Mouse (Mus musculus) urinary bladder, postnatal 14 days (tissue): ENCODE measurements around the gene Tbx21.

Experiments
- DNase-seq: peaks from one replicate; pipeline ENCODE4 v3.0.0; 2021; ENCODE audit warnings: low spot score

Gene Tbx21

GRCm38 (mm10) chr11:97131683-97132082 lies 16.6 kb upstream of the Tbx21 start:
- no peak for DNase-seq

GRCm38 (mm10) chr11:97130318-97130717 lies 15.2 kb upstream of the Tbx21 start:
- no peak for DNase-seq

GRCm38 (mm10) chr11:97128956-97129355 lies 13.8 kb upstream of the Tbx21 start:
- no peak for DNase-seq

- no peak for DNase-seq
Measured at GRCm38 (mm10) chr11:97127470-97128223, 12.5 kb upstream of the Tbx21 start.

- peak; percentile 62 for DNase-seq
Measured at GRCm38 (mm10) chr11:97126645-97127468, 11.7 kb upstream of the Tbx21 start.

GRCm38 (mm10) chr11:97124266-97125036 lies 9.3 kb upstream of the Tbx21 start:
- no peak for DNase-seq

- no peak for DNase-seq
Measured at GRCm38 (mm10) chr11:97123282-97123890, 8.3 kb upstream of the Tbx21 start.

- no peak for DNase-seq
Measured at GRCm38 (mm10) chr11:97120641-97121040, 5.5 kb upstream of the Tbx21 start.

GRCm38 (mm10) chr11:97120221-97120620 lies 5.1 kb upstream of the Tbx21 start:
- DNase-seq = no peak

GRCm38 (mm10) chr11:97115797-97116196 lies 666 bp upstream of the Tbx21 start:
- no peak for DNase-seq

GRCm38 (mm10) chr11:97112519-97113125 lies 2.5 kb downstream of the Tbx21 start:
- DNase-seq = no peak

GRCm38 (mm10) chr11:97108976-97109375 lies 6.2 kb downstream of the Tbx21 start:
- no peak for DNase-seq

- DNase-seq = no peak
Measured at GRCm38 (mm10) chr11:97104091-97104483, 11.0 kb downstream of the Tbx21 start.

- no peak for DNase-seq
Measured at GRCm38 (mm10) chr11:97103163-97104090, 11.7 kb downstream of the Tbx21 start.

- peak; percentile 77 for DNase-seq
Measured at GRCm38 (mm10) chr11:97101722-97102121, 13.4 kb downstream of the Tbx21 start.

- peak; percentile 8 for DNase-seq
Measured at GRCm38 (mm10) chr11:97098791-97099190, 16.3 kb downstream of the Tbx21 start.

GRCm38 (mm10) chr11:97094600-97094999 lies 20.5 kb downstream of the Tbx21 start:
- DNase-seq = no peak

- DNase-seq = no peak
Measured at GRCm38 (mm10) chr11:97086365-97086764, 28.8 kb downstream of the Tbx21 start.

GRCm38 (mm10) chr11:97084821-97085505 lies 30.2 kb downstream of the Tbx21 start:
- DNase-seq = no peak
